Comparison of ENCODE assay signal across 9 mouse cellular contexts in genomic region chr11:86545556-86545955, GRCm38 (mm10). TPM values are rescaled to one million over a fixed set of nuclear protein-coding genes. Genes with fewer than 3 reads are reported as not detected.
DNase-seq lines count a peak whose midpoint lies in the region; ATAC-seq and TF ChIP-seq lines count a peak whose summit lies in the region.
"Had no signal": no experiment of that assay in that cellular context is flagged by ENCODE, and none has a peak within 500 bp of the region (broad histone marks: within the 10 kb centered on the region; RNA-seq: fewer than 3 reads in every experiment).

No protein-coding gene starts in this region.

- H3K36me3 ChIP-seq in embryonic facial prominence, embryonic 12.5 days, result peaks cover 11% of the 10 kb centered on the region; the same call in 1 of the 2 replicates
- no peaks in the 10 kb centered on the region for H3K36me3 ChIP-seq in intestine, embryonic 16.5 days (ENCODE audit: control insufficient read depth, insufficient read depth, low read length)
- peaks cover 11% of the 10 kb centered on the region for H3K36me3 ChIP-seq in neural tube, embryonic 12.5 days

- peaks cover 4% of the 10 kb centered on the region for H3K4me1 ChIP-seq in lung, adult 2 months (ENCODE audit: control insufficient read depth, insufficient read depth, low read length)
- peaks cover 20% of the 10 kb centered on the region for H3K4me1 ChIP-seq in embryonic facial prominence, embryonic 12.5 days
- H3K4me1 ChIP-seq in intestine, embryonic 16.5 days (ENCODE audit: control insufficient read depth, insufficient read depth, low read length), result peaks cover 13% of the 10 kb centered on the region
- no peaks in the 10 kb centered on the region for H3K4me1 ChIP-seq in neural tube, embryonic 12.5 days

- 67% methylated on average over 8 of the region's 8 CpGs for WGBS in lung, adult 2 months
- WGBS in embryonic facial prominence, embryonic 12.5 days, result 72% methylated on average over 8 of the region's 8 CpGs
- WGBS in intestine, embryonic 16.5 days, result 81% methylated on average over 8 of the region's 8 CpGs
- WGBS in neural tube, embryonic 12.5 days, result 84% methylated on average over 8 of the region's 8 CpGs

- H3K9me3 ChIP-seq in embryonic facial prominence, embryonic 12.5 days, result no peaks in the 10 kb centered on the region
- no peaks in the 10 kb centered on the region for H3K9me3 ChIP-seq in intestine, embryonic 16.5 days (ENCODE audit: control insufficient read depth, low read length)
- no peaks in the 10 kb centered on the region for H3K9me3 ChIP-seq in neural tube, embryonic 12.5 days

- H3K9ac ChIP-seq in embryonic facial prominence, embryonic 12.5 days, result peak overlapping the region; percentile 98; the same call in 1 of the 2 replicates
- H3K9ac ChIP-seq in intestine, embryonic 16.5 days (ENCODE audit: low read depth, low read length), result peak overlapping the region; percentile 65
- H3K9ac ChIP-seq in neural tube, embryonic 12.5 days, result 0 out of 2 replicates have a peak overlapping the region, but pooled peaks have one; percentile 3

- TF ChIP-seq POLR2A in lung, adult 2 months (IDR thresholded peaks at IDR 0.05; ENCODE audit: borderline replicate concordance, extremely low read depth, low read depth, low read length), result no peak

- peak overlapping the region; percentile 55 for H3K4me3 ChIP-seq in lung, adult 2 months (replicated peaks; ENCODE audit: extremely low read depth, low read depth, low read length)
- peak overlapping the region; percentile 99 for H3K4me3 ChIP-seq in embryonic facial prominence, embryonic 12.5 days
- peak overlapping the region; percentile 82 for H3K4me3 ChIP-seq in intestine, embryonic 16.5 days (ENCODE audit: low read length)
- peak overlapping the region; percentile 98 for H3K4me3 ChIP-seq in neural tube, embryonic 12.5 days

- no peak for TF ChIP-seq CTCF in lung, adult 2 months (IDR thresholded peaks at IDR 0.05; ENCODE audit: insufficient read depth, low read length)

- DNase-seq in lung, adult 2 months, result no peak
- DNase-seq in lung, postnatal 10 days, result no peak
- DNase-seq in left cerebral cortex, adult 9 months (ENCODE audit: low spot score in 2 of 2), result no peak
- DNase-seq in cerebellum, postnatal 4 days (ENCODE audit: low spot score in 2 of 2), result no peak
- DNase-seq in layer of hippocampus, postnatal 14 days (ENCODE audit: low spot score in 2 of 2), result no peak
- DNase-seq: left cerebral cortex, postnatal 4 days had no signal

- H3K4me2 ChIP-seq in embryonic facial prominence, embryonic 12.5 days (replicated peaks), result peak overlapping the region; percentile 83
- H3K4me2 ChIP-seq in intestine, embryonic 16.5 days (ENCODE audit: low read depth, low read length), result peak overlapping the region; percentile 70
- peak overlapping the region; percentile 85 for H3K4me2 ChIP-seq in neural tube, embryonic 12.5 days (replicated peaks)

- H3K27ac ChIP-seq in embryonic facial prominence, embryonic 12.5 days, result no peak overlapping the region
- peak overlapping the region; percentile 79 for H3K27ac ChIP-seq in intestine, embryonic 16.5 days (ENCODE audit: low read length)
- no peak overlapping the region for H3K27ac ChIP-seq in neural tube, embryonic 12.5 days

- ATAC-seq in embryonic facial prominence, embryonic 12.5 days (ENCODE audit: insufficient number of reproducible peaks, insufficient read depth, low FRiP score, low TSS enrichment), result no peak
- no peak for ATAC-seq in intestine, embryonic 16.5 days
- ATAC-seq in neural tube, embryonic 12.5 days (ENCODE audit: low FRiP score, low read depth), result no peak

- H3K27me3 ChIP-seq in embryonic facial prominence, embryonic 12.5 days, result no peaks in the 10 kb centered on the region
- no peaks in the 10 kb centered on the region for H3K27me3 ChIP-seq in intestine, embryonic 16.5 days (replicated peaks; ENCODE audit: control insufficient read depth, insufficient read depth, low read length)
- H3K27me3 ChIP-seq in neural tube, embryonic 12.5 days (replicated peaks), result no peaks in the 10 kb centered on the region

RNA-seq across cellular contexts. Expression of gene Tubd1, which starts 0.8 kb away (rescaled TPM):
- 2.6 and 4.0 TPM in 2 replicates for polyA plus RNA-seq in lung, adult 2 months (2012; rRNA removed)
- polyA plus RNA-seq in embryonic facial prominence, embryonic 12.5 days (2016; fragmentation: Nextera tagmentation; extraction: Ambion mirVana), result 11.2 and 14.0 TPM in 2 replicates
- 9.3 and 11.4 TPM in 2 replicates for polyA plus RNA-seq in intestine, embryonic 16.5 days (2015; fragmentation: Nextera tagmentation; extraction: Ambion mirVana)
- polyA plus RNA-seq in neural tube, embryonic 12.5 days (2016; fragmentation: Nextera tagmentation; extraction: Ambion mirVana), result 10.7 and 11.9 TPM in 2 replicates
- total RNA-seq in layer of hippocampus, postnatal 14 days (2021), result 1 to 10 TPM; 7.0 to 9.2 TPM

RNA-seq across cellular contexts. Expression of gene Rps6kb1, which starts 1.0 kb away (rescaled TPM):
- 5.3 and 7.4 TPM in 2 replicates for polyA plus RNA-seq in lung, adult 2 months (2012; rRNA removed)
- polyA plus RNA-seq in embryonic facial prominence, embryonic 12.5 days (2016; fragmentation: Nextera tagmentation; extraction: Ambion mirVana), result 72.7 and 74.9 TPM in 2 replicates
- polyA plus RNA-seq in intestine, embryonic 16.5 days (2015; fragmentation: Nextera tagmentation; extraction: Ambion mirVana), result 45.2 and 56.8 TPM in 2 replicates
- polyA plus RNA-seq in neural tube, embryonic 12.5 days (2016; fragmentation: Nextera tagmentation; extraction: Ambion mirVana), result 68.9 and 71.8 TPM in 2 replicates
- 10 to 100 TPM; 45.2 to 46.3 TPM for total RNA-seq in layer of hippocampus, postnatal 14 days (2021)

Comparison
In these comparisons a context has a peak if more than half of its experiments do, and no peak if none do; other contexts are left out.
1. H3K9ac ChIP-seq: peak in every context shown above with its lines; median percentile 98 in embryonic facial prominence, embryonic 12.5 days; 65 in intestine, embryonic 16.5 days; 3 in neural tube, embryonic 12.5 days.